Mouse (Mus musculus): ENCODE measurements around the gene Epn1.

GRCm38 (mm10) chr7:5085512-5085911, 5.5 kb downstream of the Epn1 start:
- TF ChIP-seq CTCF (IDR thresholded peaks at IDR 0.05; ENCODE audit: control insufficient read depth, insufficient read depth, insufficient read length) (no peak), MAX (IDR thresholded peaks at IDR 0.05) (no peak), FOSL1 (IDR thresholded peaks at IDR 0.05; ENCODE audit: insufficient read depth, low read length, poor library complexity, severe bottlenecking) (no peak)
